Mouse (Mus musculus) common myeloid progenitor, adult 5-6 weeks (primary cell): ENCODE measurements at regions not wholly inside any gene's neighbourhood (a gene's known extent, or its start where the extent isn't known, plus 50 kb on each side); places are given as distances from the start of the nearest gene placed in this dataset.

Source experiments
- ATAC-seq: replicated peaks from 2 replicates; pipeline ENCODE4 v1.8.0; 2016; ENCODE audit warnings: low read depth, mild to moderate bottlenecking, moderate TSS enrichment, inconsistent platforms; ENCODE audit not compliant: poor library complexity, severe bottlenecking

DNA sequence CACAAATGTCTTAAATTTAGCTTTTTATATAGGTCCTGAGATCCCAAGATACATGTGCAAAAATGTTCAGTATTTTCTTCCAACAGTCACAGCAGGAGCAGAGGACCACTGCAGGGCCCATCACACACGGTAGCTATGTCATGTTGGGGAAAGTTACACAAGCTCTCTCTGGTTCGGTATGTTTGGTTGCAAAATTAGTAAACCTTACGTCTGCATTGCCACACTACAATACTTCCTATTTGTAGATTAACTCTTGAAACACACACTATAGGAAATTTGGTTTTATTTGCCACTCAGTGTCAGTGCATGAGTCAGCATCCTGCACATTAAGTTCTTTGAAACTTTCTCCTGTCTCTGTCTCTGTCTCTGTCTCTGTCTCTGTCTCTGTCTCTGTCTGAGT, 82.0 kb downstream of the Cth start:
- ATAC-seq: no peak

DNA sequence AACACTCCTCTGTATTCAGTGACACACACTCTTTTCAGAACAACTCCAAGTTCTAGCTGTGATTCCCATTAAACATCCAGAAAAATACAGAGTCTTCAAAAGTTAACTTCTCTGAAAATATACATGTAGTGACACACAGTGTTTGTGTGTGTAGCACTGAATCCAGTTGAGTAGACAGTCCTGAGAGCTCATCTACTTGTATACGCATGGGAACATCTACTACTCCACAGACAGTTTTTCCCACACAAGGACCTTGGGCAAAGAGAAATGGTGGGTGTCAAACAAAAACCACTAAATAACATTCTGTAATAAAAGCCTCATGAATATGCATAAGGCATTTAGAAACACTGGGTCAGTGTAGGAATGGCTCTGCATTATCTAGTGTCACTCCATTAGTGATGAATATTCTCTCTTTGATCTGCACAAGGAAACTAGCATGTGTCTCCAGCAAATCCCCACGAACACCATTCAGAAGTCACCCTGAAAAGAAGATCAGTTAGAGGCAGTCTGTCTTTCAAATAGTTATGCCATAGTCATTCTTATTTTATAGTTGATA, 83.6 kb downstream of the Cth start:
- no peak for ATAC-seq

DNA sequence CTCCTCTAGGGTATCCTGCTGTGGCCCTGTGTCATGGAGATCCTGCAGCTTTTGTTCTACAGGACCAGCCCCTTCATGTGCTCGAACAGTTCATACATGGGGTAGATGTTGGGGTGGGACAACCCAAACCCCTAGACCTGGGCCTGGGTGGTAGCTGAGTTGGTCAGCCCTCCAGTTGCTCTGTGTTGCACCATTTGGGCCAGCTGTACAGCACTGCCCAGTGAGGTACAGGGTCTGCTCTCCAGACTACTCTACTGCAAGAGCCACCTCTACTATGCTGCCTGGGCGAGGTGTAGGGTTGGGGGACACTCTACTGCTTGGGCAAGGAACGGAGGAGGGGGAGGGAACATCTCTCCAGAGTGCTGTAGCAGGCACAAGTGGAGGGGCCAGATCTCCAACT, 120.6 kb downstream of the Cth start:
- ATAC-seq: no peak

DNA sequence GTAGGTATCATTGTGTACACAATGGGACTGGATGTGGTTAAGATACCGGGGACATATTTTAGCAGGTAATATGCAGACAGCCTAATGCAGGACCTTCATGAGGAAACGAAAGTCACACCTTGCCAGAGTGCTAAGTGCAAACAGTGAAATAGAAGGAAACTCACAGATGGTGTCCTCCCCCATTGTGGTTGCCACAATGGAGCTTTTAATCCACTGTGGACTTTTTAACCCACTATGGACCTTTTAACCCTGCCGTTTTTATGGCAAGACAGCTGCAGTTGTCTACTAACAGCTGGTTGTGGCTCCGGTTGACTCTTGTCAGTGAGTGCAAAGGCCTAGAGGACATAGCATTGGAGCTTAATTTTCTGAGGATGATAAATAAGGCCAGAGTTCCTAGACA, 121.5 kb downstream of the Cth start:
- ATAC-seq: no peak

DNA sequence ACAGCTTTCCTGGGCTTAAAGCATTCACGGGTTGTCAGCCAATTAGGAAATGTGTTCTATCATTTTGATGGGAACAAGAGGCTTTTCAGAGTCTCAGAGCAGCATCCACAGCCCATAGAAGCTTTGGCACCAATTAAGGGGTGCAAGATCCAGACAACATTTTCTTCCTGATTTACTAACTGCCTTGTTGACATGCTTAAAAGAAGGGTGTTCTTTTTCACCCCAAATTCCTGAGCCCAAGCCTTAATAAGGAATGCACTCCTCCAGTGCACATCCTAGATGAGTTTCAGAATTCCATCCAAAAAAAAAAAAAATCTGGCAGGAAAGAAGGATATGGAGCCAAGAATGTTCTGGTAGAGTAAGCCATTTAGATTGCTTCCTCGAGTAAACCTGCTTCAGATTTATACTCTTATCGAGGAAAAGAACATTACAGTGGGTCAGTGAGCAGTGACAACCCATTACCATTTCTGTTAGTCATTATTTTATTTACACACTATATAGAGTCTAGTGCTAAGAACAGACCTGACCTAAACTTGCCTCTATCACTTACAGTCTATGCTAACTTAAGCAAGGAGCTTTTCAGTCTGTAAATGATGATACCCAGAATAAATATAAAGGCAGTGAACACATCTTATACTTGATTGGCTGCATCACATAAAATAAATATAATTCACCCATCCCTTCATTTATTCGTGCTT, 137.2 kb downstream of the Cth start:
- no peak for ATAC-seq

DNA sequence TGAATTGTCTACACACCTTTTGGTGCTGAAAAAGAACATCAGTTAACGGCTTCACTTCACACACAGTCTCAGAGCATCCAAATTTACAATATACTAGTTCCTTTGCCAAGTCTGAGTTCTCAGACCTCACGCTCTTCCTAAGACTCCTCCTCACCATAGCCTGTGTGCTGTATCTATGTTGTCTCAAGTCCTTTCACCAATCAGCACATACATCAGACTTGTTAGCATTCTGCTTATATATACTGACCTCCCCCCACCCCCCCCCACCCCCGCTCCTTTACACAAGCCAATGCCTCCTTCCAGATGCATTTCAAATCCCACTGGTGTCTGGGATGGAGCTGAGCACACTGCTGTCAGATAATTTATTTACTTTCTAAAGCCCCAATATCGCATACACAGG, 143.8 kb downstream of the Cth start:
- ATAC-seq: no peak

DNA sequence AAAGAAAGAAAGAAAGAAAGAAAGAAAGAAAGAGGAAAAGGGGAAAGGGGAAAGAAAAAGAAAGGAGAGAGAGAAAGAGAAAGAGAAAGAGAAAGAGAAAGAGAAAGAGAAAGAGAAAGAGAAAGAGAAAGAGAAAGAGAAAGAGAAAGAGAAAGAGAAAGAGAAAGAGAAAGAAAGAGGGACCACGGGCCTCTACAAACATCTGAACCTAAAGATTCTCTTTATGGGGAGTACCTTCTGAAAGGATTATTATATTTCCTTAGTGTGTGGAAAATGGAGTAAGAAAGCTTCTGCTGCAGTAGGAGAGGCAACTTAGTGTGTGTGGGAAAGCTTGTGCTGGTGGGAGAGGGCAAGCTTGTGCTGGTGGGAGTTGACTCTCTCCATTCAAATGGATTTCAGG, 147.1 kb downstream of the Cth start:
- ATAC-seq: no peak

DNA sequence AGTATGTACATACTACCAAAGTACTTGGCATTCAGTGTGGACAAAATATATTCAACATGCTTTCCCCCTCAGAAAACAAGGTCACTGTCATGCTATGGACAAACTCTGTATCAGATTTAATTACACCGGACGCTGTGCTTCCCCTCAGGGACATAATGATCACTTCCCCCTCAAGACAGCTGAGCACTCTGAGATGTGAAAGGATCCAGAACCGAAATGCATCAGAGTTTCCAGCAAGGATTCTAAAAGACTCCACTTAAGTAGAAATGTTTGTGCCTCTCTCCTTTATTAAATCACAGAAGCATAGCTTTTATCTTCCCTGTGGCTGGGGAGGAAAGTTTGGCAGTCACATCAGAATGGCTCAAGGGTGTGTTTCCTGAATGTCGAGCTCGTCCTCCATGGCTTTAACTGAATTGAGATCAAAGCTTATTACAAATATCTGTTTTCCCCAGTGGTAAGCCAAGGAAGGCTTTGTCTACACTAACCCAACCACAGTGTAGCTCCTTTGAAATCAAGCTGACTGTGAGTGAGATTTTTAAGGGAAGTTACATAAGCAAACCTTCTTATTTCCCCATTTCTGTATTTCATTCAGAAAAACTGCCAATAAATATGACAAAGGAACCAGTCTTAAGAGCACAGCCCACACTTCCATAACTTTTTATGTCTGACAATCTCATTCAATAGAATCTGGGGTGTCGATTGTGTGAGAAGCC, 161.2 kb downstream of the Cth start:
- ATAC-seq: peak; percentile 45; the same call in 1 of the 2 replicates

DNA sequence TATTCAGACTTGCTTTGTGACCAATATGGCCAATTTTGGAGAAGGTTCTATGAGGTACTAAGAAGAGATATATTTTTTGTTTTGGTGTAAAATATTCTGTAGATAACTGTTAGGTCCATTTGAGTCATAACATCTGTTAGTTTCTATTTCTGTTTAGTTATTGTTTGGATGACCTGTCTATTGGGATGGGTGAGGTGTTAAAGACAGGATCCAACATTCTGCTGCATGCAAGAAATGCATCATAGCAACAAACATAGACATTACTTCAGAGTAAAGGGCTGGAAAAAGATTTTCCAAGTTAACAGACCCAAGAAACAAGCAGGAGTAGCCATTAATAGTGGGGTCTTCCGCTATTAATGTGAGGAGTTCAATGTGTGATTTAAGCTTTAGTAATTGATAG, 165.0 kb downstream of the Cth start:
- no peak for ATAC-seq

DNA sequence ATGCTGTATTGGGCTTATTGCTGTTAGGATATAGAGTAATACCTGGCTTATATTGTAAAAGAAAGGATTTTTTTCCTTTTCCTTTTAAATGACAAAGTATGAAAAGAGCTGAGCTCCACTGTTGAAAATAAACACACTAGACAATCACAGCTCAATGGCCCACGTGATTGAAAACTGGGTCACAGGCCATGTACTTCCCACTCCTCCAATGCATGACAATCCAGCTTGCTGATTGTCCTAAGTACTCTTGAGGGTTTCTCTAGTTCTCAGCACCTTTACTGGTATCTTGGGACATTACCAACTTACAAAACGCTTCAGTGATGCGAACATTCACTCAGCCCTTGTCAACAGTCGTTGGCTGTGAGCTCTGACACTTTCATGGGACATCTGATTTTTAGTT, 170.1 kb downstream of the Cth start:
- no peak for ATAC-seq

DNA sequence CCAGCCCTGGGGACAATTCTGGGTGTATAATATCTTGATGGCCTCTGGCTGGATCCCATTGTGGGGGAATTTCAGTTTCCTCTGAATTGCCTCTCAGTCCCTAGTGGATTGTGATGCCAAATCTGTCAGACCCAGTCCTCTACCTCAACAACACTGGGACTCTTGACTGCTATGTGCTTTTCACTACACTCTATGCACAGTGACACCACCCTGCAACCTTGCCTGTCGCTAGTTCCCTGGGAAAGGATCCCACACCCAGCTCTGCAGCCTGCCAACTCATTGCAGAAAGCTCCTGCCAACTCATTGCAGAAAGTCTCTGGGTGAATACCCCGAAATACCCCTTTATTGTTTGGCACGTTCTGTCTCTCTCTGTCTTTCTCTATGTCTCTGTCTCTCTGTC, 174.6 kb downstream of the Cth start:
- no peak for ATAC-seq

DNA sequence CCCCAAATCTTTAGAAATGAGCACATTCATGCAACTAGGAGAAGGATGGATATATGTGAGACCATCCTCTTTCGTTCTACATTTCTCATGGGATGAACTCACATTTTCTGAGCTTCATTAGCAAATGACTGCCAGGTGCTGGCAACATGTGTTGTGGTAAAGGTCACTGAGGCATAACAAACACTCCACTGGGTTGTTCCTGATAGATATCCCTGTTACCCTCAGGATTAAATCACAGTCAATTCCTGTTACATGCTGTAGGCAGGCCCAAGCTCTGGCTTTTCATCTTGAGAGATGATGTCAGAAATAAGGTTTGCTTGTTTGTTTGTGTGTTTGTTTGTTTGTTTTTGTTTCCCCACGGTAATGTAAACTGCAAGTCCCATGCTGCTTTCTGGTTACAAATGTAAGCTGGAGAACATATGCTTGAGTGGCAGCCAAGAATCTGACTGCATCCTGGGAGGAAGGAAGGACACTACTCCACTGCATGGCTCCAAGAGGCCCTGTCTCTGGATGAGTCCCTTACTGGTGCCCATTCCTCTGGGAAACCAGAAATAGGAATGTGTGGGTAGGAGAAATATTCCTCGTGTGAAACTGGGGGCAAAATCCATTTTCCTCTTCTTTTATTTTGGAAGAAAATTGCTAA, 176.4 kb downstream of the Cth start:
- no peak for ATAC-seq

DNA sequence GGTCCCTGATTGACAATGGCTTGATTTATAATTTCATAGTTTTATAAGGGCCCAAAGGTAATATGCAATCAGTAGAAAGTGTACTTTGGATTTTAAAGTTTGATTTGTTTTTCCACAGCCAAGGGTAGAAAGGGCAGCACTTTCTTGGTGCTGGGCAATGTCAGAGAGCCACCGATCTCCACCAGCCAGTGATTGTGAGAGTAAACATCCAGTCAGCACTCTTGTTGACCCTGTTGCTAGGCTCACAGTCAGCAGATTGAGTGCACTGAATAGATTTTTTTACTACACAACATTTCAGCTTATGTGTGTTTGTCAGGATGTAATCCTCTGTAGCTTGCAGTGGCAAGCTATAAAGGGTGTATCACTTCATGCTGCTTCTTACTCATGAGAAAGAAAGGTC, 176.3 kb downstream of the Ptger3 start:
- no peak for ATAC-seq

DNA sequence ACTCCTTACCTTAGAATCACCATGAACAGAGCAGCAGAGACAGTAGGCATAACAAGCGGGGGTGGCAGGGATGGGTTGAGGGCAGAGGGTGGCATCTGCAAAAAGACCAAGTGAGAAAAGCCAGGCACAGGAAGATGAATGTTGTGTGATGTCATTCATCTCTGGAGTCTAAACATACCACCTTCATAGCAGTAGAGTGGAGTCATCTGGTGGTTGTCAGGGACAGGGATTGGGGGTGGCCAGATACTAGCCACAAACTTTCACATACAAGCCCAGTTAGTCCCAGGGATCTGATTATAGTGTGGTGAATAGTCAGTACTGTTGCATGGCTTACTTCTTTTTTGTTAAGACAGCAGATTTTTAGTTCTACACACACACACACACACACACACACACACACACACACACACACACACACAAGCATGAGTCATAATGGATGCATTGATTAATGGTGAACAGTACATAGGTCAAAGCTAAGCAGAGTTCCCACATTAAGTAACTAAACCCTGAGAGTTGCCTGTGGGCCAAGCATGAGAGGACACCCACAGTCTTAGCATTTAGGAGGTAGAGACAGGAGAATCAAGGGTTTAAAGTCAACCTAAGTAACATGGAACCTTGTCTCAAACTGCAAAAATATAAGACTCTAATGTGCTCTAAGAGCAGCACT, 173.1 kb downstream of the Ptger3 start:
- ATAC-seq: no peak

DNA sequence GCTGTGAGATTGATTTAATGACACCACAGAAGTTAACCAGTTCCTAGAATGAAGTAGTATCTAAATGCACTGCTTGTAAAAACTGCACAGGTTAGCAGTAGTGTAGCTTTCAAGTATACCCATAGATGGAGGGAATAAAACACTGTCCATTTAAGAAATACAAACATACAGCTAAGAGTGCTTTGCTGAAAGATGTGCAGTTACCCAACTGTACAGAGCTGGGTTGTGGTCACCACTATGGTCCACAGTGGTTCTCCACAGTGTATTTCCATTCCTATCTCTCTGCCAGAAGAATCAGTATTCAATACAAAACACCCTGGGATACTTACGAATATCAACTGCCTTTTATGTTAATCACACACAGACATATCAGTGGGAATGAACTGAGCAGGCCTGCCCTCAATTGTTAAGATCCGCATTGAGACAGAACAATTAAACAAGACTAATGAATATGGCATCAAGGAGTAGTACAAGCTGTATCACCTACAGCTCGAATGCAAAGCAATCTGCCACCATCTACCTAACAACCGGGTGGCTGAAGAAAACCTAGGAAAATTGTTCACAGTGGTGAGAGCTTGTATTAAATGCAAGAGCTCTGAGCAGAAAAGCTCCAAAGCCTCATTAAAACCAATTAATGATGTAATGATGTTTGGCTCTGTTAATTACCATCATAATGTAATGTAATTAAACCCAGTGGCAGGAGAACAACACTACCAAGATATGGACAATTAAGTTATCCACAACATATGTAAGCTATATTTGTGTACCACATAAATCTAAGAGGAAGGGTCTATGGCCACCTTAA, 165.6 kb downstream of the Ptger3 start:
- ATAC-seq: no peak

DNA sequence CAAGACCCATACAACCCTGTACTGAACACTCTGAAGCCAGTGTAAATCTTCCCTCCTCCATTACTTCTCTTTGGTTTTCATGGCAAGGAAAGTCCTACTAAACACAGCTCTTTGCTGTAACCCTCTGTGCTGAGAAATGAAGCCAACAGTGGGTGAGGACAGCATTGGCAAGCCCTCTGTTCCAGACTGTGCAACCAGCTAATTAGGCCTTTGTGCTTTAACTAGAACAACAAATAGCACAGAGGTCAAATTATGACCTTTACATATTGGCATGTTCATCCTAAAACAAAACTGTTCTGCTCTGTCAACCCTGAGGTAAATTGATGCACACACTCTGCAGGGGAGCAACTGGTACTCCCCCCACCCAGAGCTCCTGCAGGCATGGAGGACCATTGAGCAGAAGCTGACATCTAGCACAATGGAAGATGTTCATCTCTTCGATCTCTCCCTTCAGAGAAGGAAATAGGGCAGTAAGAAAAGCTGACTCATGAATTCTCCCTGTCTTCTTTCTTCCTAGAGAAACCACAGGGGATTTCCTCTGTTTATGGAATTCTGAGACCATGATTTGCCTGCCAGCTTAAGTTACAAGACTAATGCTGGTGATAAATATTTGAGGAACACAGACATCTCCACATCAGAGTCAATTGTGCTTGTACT, 163.1 kb downstream of the Ptger3 start:
- ATAC-seq: no peak

DNA sequence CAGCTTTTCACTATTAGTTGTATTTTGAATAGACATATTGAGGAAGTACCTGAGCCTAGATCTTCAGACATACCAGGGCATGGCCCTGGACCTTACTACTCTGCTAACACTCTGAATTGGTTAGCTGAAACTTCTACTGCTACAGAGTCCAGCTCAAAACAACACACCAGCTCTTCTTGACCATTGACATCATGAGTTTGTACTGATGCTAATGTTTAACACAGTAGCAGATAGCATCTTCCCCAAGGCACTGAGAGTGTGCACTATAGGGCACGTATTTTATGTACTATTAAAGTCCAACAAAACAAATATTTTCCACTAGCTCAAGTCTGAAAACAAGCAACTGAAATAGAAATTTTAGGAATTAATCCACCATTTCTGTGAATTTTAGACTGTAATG, 157.8 kb downstream of the Ptger3 start:
- ATAC-seq: no peak

DNA sequence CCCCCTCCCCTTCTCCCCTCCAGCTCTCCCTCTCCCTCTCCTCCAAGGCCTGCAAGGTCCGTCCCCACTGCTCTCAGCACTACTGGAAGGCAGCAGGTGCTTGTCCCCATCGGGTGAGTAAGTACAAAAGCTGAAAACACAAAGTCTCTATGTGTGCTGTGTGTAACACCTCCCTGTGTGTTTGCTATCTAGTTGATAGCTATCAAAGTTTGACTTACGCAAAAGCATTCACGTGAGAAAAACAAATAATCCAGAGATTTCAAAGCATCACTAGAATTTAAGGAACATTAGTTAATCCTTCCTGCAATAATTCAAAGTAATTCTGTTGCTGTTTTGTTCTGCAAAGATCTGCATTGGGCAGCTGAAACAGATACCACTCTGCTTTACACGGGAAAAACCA, 156.5 kb downstream of the Ptger3 start:
- ATAC-seq: no peak

DNA sequence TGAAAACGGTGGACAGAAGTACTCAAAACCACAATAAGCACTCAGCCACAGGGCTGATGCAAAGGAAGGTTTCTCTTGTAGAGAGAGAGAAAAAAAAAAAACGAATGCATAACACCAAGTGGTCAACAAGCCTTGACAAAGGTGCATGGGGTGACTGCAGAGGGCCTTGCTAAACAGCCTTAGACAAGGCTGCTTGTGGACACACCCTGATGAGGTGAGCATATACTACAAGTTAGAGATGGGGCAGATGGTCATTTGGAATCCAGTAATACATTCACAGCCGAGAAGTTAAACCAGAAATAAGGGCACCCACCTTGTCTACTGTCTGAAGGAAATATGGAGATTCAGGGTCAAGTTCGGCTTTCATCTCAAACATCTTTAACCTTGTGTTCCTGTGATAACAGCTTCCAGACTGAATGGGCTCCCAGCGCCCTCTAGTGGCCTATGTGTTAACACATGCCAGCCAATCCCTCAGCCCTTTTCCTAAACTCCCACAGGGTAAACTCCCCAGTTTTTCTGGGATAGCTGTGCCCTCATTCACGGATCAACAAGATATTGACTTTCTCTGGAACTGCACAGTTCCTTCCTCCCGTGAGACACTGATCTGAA, 150.7 kb downstream of the Ptger3 start:
- peak; percentile 90 for ATAC-seq
